ENCODE assay signal across 27 mouse cellular contexts in genomic region chr6:43638119-43638518, GRCm38 (mm10). TPM values are rescaled to one million over a fixed set of nuclear protein-coding genes. Genes with fewer than 3 reads are reported as not detected.
A peak's percentile ranks its signal among the peaks of the same experiment; 100 is the strongest.
DNase-seq lines count a peak whose midpoint lies in the region; ATAC-seq and TF ChIP-seq lines count a peak whose summit lies in the region.
"Had no signal": no experiment of that assay in that cellular context is flagged by ENCODE, and none has a peak within 500 bp of the region (broad histone marks: within the 10 kb centered on the region; RNA-seq: fewer than 3 reads in every experiment).

No protein-coding gene starts in this region.

- peak; percentile 8 for DNase-seq in midbrain, embryonic 11.5 days (ENCODE audit: low spot score, missing footprints)
- DNase-seq in midbrain, embryonic 10.5 days (ENCODE audit: low spot score), result no peak
- peak; percentile 28 for DNase-seq in splenic B cell, adult 2 months (ENCODE audit: low read depth, low spot score)
- no peak for DNase-seq in hindbrain, embryonic 14.5 days (ENCODE audit: low spot score)
- DNase-seq in layer of hippocampus, adult 18-20 months (ENCODE audit: low spot score in 2 of 2), result no peak
- DNase-seq: adrenal gland, adult 8-10 months; adrenal gland, postnatal 25 days; B cell, adult 2 months; cerebellum, adult 2 months; cerebellum, adult 9-11 months; cerebellum, postnatal 36 days; forebrain, postnatal 0 days; gastrocnemius, adult 2 months; gastrocnemius, postnatal 14 days; heart, adult 18-20 months; heart, postnatal 14 days; heart, postnatal 4 days had no signal

- H3K4me2 ChIP-seq in intestine, postnatal 0 days (replicated peaks; ENCODE audit: low read depth), result peak overlapping the region; percentile 55
- no peak overlapping the region for H3K4me2 ChIP-seq in intestine, embryonic 15.5 days (replicated peaks)
- no peak overlapping the region for H3K4me2 ChIP-seq in midbrain, embryonic 11.5 days
- no peak overlapping the region for H3K4me2 ChIP-seq in hindbrain, embryonic 14.5 days (replicated peaks)
- H3K4me2 ChIP-seq: embryonic facial prominence, embryonic 12.5 days; embryonic facial prominence, embryonic 15.5 days; heart, embryonic 13.5 days; hindbrain, embryonic 15.5 days had no signal

- no peak overlapping the region for H3K27ac ChIP-seq in intestine, postnatal 0 days (ENCODE audit: low read depth, low read length)
- no peak overlapping the region for H3K27ac ChIP-seq in intestine, embryonic 15.5 days
- H3K27ac ChIP-seq in midbrain, embryonic 11.5 days (ENCODE audit: low read depth, low read length), result no peak overlapping the region
- H3K27ac ChIP-seq in midbrain, embryonic 10.5 days (replicated peaks), result no peak overlapping the region
- no peak overlapping the region for H3K27ac ChIP-seq in hindbrain, embryonic 14.5 days
- H3K27ac ChIP-seq: embryonic facial prominence, embryonic 12.5 days; embryonic facial prominence, embryonic 15.5 days; gastrocnemius, adult 2 months; heart, embryonic 10.5 days; heart, embryonic 13.5 days; hindbrain, embryonic 15.5 days had no signal

- no peaks in the 10 kb centered on the region for H3K36me3 ChIP-seq in intestine, postnatal 0 days (ENCODE audit: control insufficient read depth, insufficient read depth)
- no peaks in the 10 kb centered on the region for H3K36me3 ChIP-seq in intestine, embryonic 15.5 days
- H3K36me3 ChIP-seq in midbrain, embryonic 11.5 days (ENCODE audit: control insufficient read depth, insufficient read depth, low read length), result no peaks in the 10 kb centered on the region
- H3K36me3 ChIP-seq in midbrain, embryonic 10.5 days, result no peaks in the 10 kb centered on the region
- H3K36me3 ChIP-seq in splenic B cell, adult 2 months (ENCODE audit: control insufficient read depth, insufficient read depth, low read length, poor library complexity, severe bottlenecking), result no peaks in the 10 kb centered on the region
- no peaks in the 10 kb centered on the region for H3K36me3 ChIP-seq in hindbrain, embryonic 14.5 days (replicated peaks; ENCODE audit: control insufficient read depth, insufficient read depth)
- H3K36me3 ChIP-seq: embryonic facial prominence, embryonic 12.5 days; embryonic facial prominence, embryonic 15.5 days; heart, embryonic 10.5 days; heart, embryonic 13.5 days; hindbrain, embryonic 15.5 days had no signal

- TF ChIP-seq CTCF in intestine, postnatal 0 days (IDR thresholded peaks at IDR 0.05; ENCODE audit: low read depth), result no peak

- no peak overlapping the region for H3K9ac ChIP-seq in intestine, postnatal 0 days (ENCODE audit: low read depth, low read length)
- no peak overlapping the region for H3K9ac ChIP-seq in intestine, embryonic 15.5 days
- no peak overlapping the region for H3K9ac ChIP-seq in midbrain, embryonic 11.5 days (ENCODE audit: low read length)
- H3K9ac ChIP-seq in hindbrain, embryonic 14.5 days, result no peak overlapping the region
- H3K9ac ChIP-seq: embryonic facial prominence, embryonic 12.5 days; embryonic facial prominence, embryonic 15.5 days; forebrain, postnatal 0 days; heart, embryonic 13.5 days; hindbrain, embryonic 15.5 days had no signal

- 54% methylated on average over 3 of the region's 3 CpGs for WGBS in intestine, postnatal 0 days
- WGBS in intestine, embryonic 15.5 days, result 67% methylated on average over 3 of the region's 3 CpGs
- WGBS in midbrain, embryonic 11.5 days, result 90% methylated on average over 3 of the region's 3 CpGs
- WGBS in midbrain, embryonic 10.5 days, result 93% methylated on average over 3 of the region's 3 CpGs
- 78% methylated on average over 3 of the region's 3 CpGs for WGBS in hindbrain, embryonic 14.5 days

- H3K4me1 ChIP-seq in intestine, postnatal 0 days (replicated peaks; ENCODE audit: control insufficient read depth, insufficient read depth, low read length), result no peaks in the 10 kb centered on the region
- H3K4me1 ChIP-seq in intestine, embryonic 15.5 days (replicated peaks), result no peaks in the 10 kb centered on the region
- H3K4me1 ChIP-seq in midbrain, embryonic 11.5 days (ENCODE audit: control insufficient read depth, insufficient read depth, low read length), result no peaks in the 10 kb centered on the region
- H3K4me1 ChIP-seq in midbrain, embryonic 10.5 days, result no peaks in the 10 kb centered on the region
- no peaks in the 10 kb centered on the region for H3K4me1 ChIP-seq in hindbrain, embryonic 14.5 days (replicated peaks; ENCODE audit: control insufficient read depth, insufficient read depth, low read length)
- H3K4me1 ChIP-seq: embryonic facial prominence, embryonic 12.5 days; embryonic facial prominence, embryonic 15.5 days; heart, embryonic 10.5 days; hindbrain, embryonic 15.5 days had no signal

- no peaks in the 10 kb centered on the region for H3K9me3 ChIP-seq in intestine, postnatal 0 days (ENCODE audit: control insufficient read depth)
- H3K9me3 ChIP-seq in intestine, embryonic 15.5 days, result no peaks in the 10 kb centered on the region
- no peaks in the 10 kb centered on the region for H3K9me3 ChIP-seq in midbrain, embryonic 11.5 days (ENCODE audit: control insufficient read depth, low read length)
- H3K9me3 ChIP-seq in midbrain, embryonic 10.5 days (replicated peaks), result no peaks in the 10 kb centered on the region
- H3K9me3 ChIP-seq in hindbrain, embryonic 14.5 days (ENCODE audit: control insufficient read depth, low read length), result no peaks in the 10 kb centered on the region
- H3K9me3 ChIP-seq: embryonic facial prominence, embryonic 12.5 days; embryonic facial prominence, embryonic 15.5 days; heart, embryonic 10.5 days; heart, embryonic 13.5 days; hindbrain, embryonic 15.5 days had no signal

- H3K27me3 ChIP-seq in intestine, postnatal 0 days (replicated peaks; ENCODE audit: control insufficient read depth, insufficient read depth, low read length), result no peaks in the 10 kb centered on the region
- H3K27me3 ChIP-seq in intestine, embryonic 15.5 days (replicated peaks), result no peaks in the 10 kb centered on the region
- H3K27me3 ChIP-seq in midbrain, embryonic 11.5 days (ENCODE audit: control insufficient read depth, insufficient read depth, low read length), result no peaks in the 10 kb centered on the region
- H3K27me3 ChIP-seq in midbrain, embryonic 10.5 days (ENCODE audit: low read depth, poor library complexity, severe bottlenecking), result no peaks in the 10 kb centered on the region
- H3K27me3 ChIP-seq in splenic B cell, adult 2 months (ENCODE audit: control insufficient read depth, insufficient read depth, low read length, poor library complexity, severe bottlenecking), result no peaks in the 10 kb centered on the region
- H3K27me3 ChIP-seq in hindbrain, embryonic 14.5 days (ENCODE audit: control insufficient read depth, insufficient read depth, low read length), result no peaks in the 10 kb centered on the region
- H3K27me3 ChIP-seq: embryonic facial prominence, embryonic 12.5 days; embryonic facial prominence, embryonic 15.5 days; heart, embryonic 13.5 days; hindbrain, embryonic 15.5 days had no signal

- no peak for ATAC-seq in intestine, postnatal 0 days
- no peak for ATAC-seq in intestine, embryonic 15.5 days
- ATAC-seq in midbrain, embryonic 11.5 days (ENCODE audit: low FRiP score), result no peak
- peak; percentile 21; the same call in 1 of the 2 replicates for ATAC-seq in granulocyte monocyte progenitor cell, adult 5-6 weeks (replicated peaks; ENCODE audit: poor library complexity, severe bottlenecking)
- ATAC-seq in hindbrain, embryonic 14.5 days (ENCODE audit: low FRiP score), result no peak
- ATAC-seq: activated CD4-positive, CD25-positive, alpha-beta regulatory T cell, adult 4 months; forebrain, embryonic 14.5 days; forebrain, postnatal 0 days had no signal

- no peak overlapping the region for H3K4me3 ChIP-seq in intestine, postnatal 0 days (ENCODE audit: low read depth, low read length)
- H3K4me3 ChIP-seq in intestine, embryonic 15.5 days (replicated peaks), result no peak overlapping the region
- H3K4me3 ChIP-seq in midbrain, embryonic 11.5 days (ENCODE audit: low read depth, low read length), result no peak overlapping the region
- no peak overlapping the region for H3K4me3 ChIP-seq in midbrain, embryonic 10.5 days
- H3K4me3 ChIP-seq in hindbrain, embryonic 14.5 days (replicated peaks; ENCODE audit: low read length), result no peak overlapping the region
- H3K4me3 ChIP-seq: embryonic facial prominence, embryonic 12.5 days; embryonic facial prominence, embryonic 15.5 days; gastrocnemius, adult 2 months; heart, embryonic 10.5 days; heart, embryonic 13.5 days; hindbrain, embryonic 15.5 days had no signal

RNA-seq across cellular contexts. Expression of gene Tpk1, which starts 28.0 kb away (rescaled TPM):
- 21.6 and 21.9 TPM in 2 replicates for polyA plus RNA-seq in intestine, postnatal 0 days (2015; fragmentation: Nextera tagmentation; extraction: Ambion mirVana)
- polyA plus RNA-seq in intestine, embryonic 15.5 days (2015; fragmentation: Nextera tagmentation; extraction: Ambion mirVana), result 18.9 and 20.6 TPM in 2 replicates
- 4.9 and 6.0 TPM in 2 replicates for polyA plus RNA-seq in midbrain, embryonic 11.5 days (2014; fragmentation: Nextera tagmentation; extraction: Ambion mirVana)
- 4.6 and 4.7 TPM in 2 replicates for polyA plus RNA-seq in midbrain, embryonic 10.5 days (2016; fragmentation: Nextera tagmentation; extraction: Ambion mirVana)
- 2.8 and 3.0 TPM in 2 replicates for total RNA-seq in granulocyte monocyte progenitor cell, adult 5-6 weeks (2014; fragmentation: Nextera tagmentation)
- total RNA-seq in granulocyte monocyte progenitor cell, adult 5-6 weeks (2017), result 3.9 and 4.0 TPM in 2 replicates
- polyA plus RNA-seq in hindbrain, embryonic 14.5 days (2014; fragmentation: Nextera tagmentation; extraction: Ambion mirVana), result 5.1 and 5.3 TPM in 2 replicates
- total RNA-seq in layer of hippocampus, adult 18-20 months (2021), result 1 to 10 TPM; 1.8 to 2.0 TPM

Comparison
In these comparisons a context has a peak if more than half of its experiments do, and no peak if none do; other contexts are left out.
1. DNase-seq: peak in midbrain, embryonic 11.5 days (single experiment) and splenic B cell, adult 2 months (single experiment); none in midbrain, embryonic 10.5 days (single experiment), hindbrain, embryonic 14.5 days (single experiment) and layer of hippocampus, adult 18-20 months (0 of 2).